Mouse (Mus musculus) lung, postnatal 36 days (tissue): ENCODE results near the gene Rab27a.
"Not testable (repeated sequence)": the region's sequence is repeated elsewhere in the genome, so short reads cannot be mapped to it uniquely, and the experiment has no call there.

ENCODE experiments used
- DNase-seq: peaks from one replicate; pipeline ENCODE4 v3.0.0; 2022; ENCODE audit warnings: mixed read lengths

Rab27a gene

GRCm38 (mm10) chr9:73094580-73094979 is 49.9 kb downstream of the Rab27a start:
- DNase-seq: no peak

GRCm38 (mm10) chr9:73097898-73098297 is 53.2 kb downstream of the Rab27a start:
- DNase-seq: no peak

- DNase-seq: no peak
These were observed 56.9 kb downstream of the Rab27a start, which contains the start of gene Khdc3 for GRCm38 (mm10) chr9:73101536-73101935. Gene Khdc3 (plus strand): TSS chr9:73101836.

- DNase-seq: no peak
These were observed 57.5 kb downstream of the Rab27a start, which contains the start of gene Gm20509 for GRCm38 (mm10) chr9:73102181-73102580. Gene Gm20509 (plus strand): TSS chr9:73102470.

DNA sequence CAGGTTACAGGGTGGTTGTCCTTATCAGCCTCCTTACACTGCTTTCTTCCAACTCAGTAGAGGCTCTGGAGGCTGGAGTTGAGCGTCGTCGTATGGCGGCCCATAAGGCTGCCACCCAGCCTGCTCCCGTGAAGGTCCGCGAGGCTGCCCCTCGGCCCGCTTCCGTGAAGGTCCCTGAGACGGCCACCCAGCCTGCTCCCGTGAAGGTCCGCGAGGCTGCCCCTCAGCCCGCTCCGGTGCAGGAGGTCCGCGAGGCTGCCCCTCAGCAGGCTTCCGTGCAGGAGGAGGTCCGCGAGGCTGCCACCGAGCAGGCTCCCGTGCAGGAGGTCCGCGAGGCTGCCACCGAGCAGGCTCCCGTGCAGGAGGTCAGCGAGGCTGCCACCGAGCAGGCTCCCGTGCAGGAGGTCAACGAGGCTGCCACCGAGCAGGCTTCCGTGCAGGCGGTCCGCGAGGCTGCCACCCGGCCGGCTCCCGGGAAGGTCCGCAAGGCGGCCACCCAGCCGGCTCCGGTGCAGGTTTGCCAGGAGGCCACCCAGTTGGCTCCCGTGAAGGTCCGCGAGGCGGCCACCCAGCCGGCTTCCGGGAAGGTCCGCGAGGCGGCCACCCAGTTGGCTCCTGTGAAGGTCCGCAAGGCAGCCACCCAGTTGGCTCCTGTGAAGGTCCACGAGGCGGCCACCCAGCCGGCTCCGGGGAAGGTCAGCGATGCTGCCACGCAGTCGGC is 58.7 kb downstream of the Rab27a start:
- DNase-seq: no peak

DNA sequence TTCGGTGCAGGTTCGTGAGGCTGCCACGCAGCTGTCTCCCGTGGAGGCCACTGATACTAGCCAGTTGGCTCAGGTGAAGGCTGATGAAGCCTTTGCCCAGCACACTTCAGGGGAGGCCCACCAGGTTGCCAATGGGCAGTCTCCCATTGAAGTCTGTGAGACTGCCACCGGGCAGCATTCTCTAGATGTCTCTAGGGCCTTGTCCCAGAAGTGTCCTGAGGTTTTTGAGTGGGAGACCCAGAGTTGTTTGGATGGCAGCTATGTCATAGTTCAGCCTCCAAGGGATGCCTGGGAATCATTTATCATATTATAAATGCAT is 59.2 kb downstream of the Rab27a start:
- DNase-seq: no peak

DNA sequence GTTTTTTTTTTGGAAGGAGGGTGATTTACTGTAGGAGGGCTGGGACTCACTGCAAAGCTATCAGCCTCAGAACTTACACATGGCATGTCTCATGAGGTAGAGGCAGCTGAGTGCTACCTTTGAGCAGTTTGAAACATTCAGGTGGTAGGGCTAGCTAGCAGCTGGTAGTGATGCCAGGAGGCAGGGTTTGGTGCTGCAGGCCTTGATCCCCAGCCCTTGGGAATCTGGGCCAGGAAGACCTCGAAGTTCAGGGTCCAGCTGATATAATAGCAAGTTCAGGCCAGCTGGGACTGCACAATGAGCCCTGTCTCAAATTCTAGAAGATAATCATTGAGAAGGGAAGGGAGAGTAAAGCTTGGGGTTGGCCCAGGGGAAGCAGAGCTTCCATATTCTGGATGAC is 60.5 kb downstream of the Rab27a start:
- no peak for DNase-seq

DNA sequence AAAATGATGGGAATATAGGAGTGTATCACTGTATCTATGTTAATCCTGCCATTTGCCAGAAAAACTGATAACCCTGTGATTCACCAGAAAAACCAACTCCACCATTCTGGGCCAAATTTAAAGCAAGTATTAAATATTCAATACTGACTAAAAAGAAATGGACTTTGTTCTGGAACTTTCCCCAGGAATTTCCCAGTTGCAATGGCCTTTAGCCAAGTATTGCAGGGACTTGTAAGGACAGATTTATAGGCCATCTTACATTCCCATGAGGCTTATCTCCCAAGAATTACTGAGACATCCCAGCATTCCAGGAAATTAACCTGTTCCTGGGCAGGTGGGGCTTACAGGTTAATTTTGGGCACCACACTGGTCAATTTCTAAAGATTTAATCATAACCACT is 61.1 kb downstream of the Rab27a start:
- no peak for DNase-seq

GRCm38 (mm10) chr9:73112919-73113906 is 68.6 kb downstream of the Rab27a start, which contains the start of gene Rsl24d1:
Gene Rsl24d1 (plus strand): TSS chr9:73113426.
- peak; percentile 92 for DNase-seq

GRCm38 (mm10) chr9:73116704-73117103 is 72.0 kb downstream of the Rab27a start:
- not testable (repeated sequence) for DNase-seq

- no peak for DNase-seq
These were observed 73.4 kb downstream of the Rab27a start for GRCm38 (mm10) chr9:73118012-73118411.

- DNase-seq: peak; percentile 32
These were observed 77.1 kb downstream of the Rab27a start for GRCm38 (mm10) chr9:73121735-73122134.

- no peak for DNase-seq
These were observed 80.5 kb downstream of the Rab27a start for GRCm38 (mm10) chr9:73125043-73125570.

DNA sequence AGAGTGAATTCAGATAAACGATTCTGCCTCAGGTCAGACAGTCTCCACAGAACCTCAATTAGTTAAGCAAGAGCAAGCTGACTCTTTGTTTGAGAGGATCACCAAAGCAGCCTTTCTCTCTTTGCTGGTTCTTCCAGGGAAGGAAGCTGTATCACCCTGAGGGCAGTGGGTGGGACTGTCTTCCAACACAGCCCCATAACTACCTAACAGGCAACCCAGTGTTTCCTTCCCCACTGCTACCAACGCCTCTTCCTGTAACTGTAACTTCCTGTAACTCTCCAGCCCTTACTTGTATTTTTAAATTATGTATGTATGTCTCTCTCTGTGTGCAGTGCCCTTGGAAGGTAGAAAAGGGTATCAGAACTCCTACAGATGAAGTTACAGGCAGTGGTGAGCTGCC is 82.8 kb downstream of the Rab27a start:
- DNase-seq: no peak

- no peak for DNase-seq
These were observed 85.2 kb downstream of the Rab27a start for GRCm38 (mm10) chr9:73129875-73130274.

DNA sequence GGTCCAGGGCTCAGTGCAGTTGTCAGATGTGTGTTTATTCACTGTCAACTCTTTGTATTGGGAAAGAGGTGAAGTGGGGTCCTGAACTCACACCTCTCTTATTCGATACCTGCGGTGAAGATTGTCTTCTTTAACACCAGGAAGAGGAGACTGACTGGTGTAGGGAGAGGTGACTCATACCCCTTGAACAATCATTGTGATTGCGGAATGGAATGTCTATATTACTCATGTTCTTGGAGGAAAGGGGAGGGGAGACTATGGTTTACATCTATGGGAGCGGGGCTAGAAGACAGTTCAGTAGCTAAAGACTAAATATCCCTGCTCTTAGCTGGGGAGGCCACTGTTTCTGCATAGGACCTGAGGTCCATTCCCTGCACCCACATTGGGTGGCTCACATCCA is 85.9 kb downstream of the Rab27a start:
- no peak for DNase-seq

- DNase-seq: no peak
These were observed 92.8 kb downstream of the Rab27a start for GRCm38 (mm10) chr9:73137341-73137886.
